Mouse (Mus musculus) cerebellum, adult (tissue): ENCODE data around the gene Fam136a.
A peak's percentile ranks its signal among the peaks of the same experiment; 100 is the strongest.

Source experiments
- ATAC-seq: cut with Nextera tagmentation; 2 replicates; pipeline ENCODE4 v1.9.2; 2017; ENCODE audit warnings: mild to moderate bottlenecking, moderate library complexity, mixed read lengths; ENCODE audit not compliant: insufficient number of reproducible peaks, low FRiP score, low TSS enrichment

The Fam136a gene

GRCm38 (mm10) chr6:86395969-86396368 is 30.5 kb downstream of the Fam136a start:
- ATAC-seq = no peak

GRCm38 (mm10) chr6:86396581-86397256 is 31.3 kb downstream of the Fam136a start, which contains the start of gene Pcyox1:
Pcyox1 (minus strand) TSS chr6:86397154.
- ATAC-seq = peak; percentile 85

- no peak for ATAC-seq
Observed at GRCm38 (mm10) chr6:86397257-86397980, 32.0 kb downstream of the Fam136a start.

- ATAC-seq = no peak
Observed at GRCm38 (mm10) chr6:86398986-86399385, 33.5 kb downstream of the Fam136a start.

GRCm38 (mm10) chr6:86399995-86400394 is 34.5 kb downstream of the Fam136a start:
- no peak for ATAC-seq

GRCm38 (mm10) chr6:86400972-86401371 is 35.5 kb downstream of the Fam136a start:
- no peak for ATAC-seq

GRCm38 (mm10) chr6:86402681-86403607 is 37.5 kb downstream of the Fam136a start:
- ATAC-seq = no peak

GRCm38 (mm10) chr6:86403728-86404099 is 38.3 kb downstream of the Fam136a start:
- peak; percentile 53 for ATAC-seq

GRCm38 (mm10) chr6:86404100-86404861 is 38.8 kb downstream of the Fam136a start, which contains the start of gene Tia1:
Tia1 (plus strand) TSS chr6:86404219.
- ATAC-seq = peak; percentile 97

GRCm38 (mm10) chr6:86404996-86405395 is 39.5 kb downstream of the Fam136a start:
- no peak for ATAC-seq

- ATAC-seq = no peak
Observed at GRCm38 (mm10) chr6:86406306-86406705, 40.9 kb downstream of the Fam136a start.

- ATAC-seq = no peak
Observed at GRCm38 (mm10) chr6:86418711-86419110, 53.3 kb downstream of the Fam136a start.

GRCm38 (mm10) chr6:86419239-86419638 is 53.8 kb downstream of the Fam136a start:
- no peak for ATAC-seq
